Mouse (Mus musculus): Measurements from ENCODE around the gene Zcchc24.

The Zcchc24 gene

GRCm38 (mm10) chr14:25749143-25749909, 19.5 kb downstream of the Zcchc24 start:
- CTCF ChIA-PET: interaction anchor here (0.6 kb wide), 1 partner anchor 1245 kb away, joined by 3 read pairs; the partner anchor contains the start of gene Hesx1

DNA sequence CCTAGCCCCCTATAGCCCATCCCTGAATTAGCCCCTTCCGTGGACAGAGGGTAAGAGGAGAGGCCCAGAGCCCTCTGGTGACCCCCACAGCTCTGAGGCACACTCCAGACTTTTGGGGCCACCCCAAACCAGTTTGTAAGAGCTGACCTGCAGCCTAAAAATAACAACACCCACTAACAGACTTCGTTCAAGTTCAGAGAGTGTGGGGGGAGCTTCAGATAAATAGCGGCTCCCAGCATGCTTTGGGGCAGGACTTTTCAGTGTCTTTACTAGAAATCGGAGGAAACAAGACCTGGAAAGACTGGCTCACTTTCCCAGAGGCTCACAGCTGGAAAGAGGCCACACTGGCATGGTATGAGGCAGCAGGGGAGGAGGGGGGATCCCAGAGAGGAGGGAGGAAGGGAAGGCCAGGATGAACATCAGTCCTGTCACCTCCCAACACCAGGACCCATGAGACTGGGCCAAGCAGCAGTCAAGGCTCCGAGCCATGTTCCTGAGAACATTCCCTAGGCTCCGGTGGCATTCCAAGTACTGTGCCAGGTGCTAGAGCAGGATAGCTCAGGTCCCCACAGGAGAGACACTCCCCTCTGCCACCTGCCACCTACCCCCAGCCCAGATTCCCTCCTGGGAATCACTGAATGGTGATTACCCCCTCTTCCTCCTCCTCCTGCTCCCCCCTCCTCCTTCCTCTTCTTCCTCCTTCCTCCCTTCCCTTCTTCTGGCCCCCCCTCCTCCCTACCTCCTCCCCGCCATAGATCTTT, 20.7 kb downstream of the Zcchc24 start:
- CTCF ChIA-PET: interaction anchor here (0.6 to 0.7 kb wide), 2 partner anchors 143 to 1246 kb away, joined by 3 to 6 read pairs; partner anchors contain the start of gene Hesx1

DNA sequence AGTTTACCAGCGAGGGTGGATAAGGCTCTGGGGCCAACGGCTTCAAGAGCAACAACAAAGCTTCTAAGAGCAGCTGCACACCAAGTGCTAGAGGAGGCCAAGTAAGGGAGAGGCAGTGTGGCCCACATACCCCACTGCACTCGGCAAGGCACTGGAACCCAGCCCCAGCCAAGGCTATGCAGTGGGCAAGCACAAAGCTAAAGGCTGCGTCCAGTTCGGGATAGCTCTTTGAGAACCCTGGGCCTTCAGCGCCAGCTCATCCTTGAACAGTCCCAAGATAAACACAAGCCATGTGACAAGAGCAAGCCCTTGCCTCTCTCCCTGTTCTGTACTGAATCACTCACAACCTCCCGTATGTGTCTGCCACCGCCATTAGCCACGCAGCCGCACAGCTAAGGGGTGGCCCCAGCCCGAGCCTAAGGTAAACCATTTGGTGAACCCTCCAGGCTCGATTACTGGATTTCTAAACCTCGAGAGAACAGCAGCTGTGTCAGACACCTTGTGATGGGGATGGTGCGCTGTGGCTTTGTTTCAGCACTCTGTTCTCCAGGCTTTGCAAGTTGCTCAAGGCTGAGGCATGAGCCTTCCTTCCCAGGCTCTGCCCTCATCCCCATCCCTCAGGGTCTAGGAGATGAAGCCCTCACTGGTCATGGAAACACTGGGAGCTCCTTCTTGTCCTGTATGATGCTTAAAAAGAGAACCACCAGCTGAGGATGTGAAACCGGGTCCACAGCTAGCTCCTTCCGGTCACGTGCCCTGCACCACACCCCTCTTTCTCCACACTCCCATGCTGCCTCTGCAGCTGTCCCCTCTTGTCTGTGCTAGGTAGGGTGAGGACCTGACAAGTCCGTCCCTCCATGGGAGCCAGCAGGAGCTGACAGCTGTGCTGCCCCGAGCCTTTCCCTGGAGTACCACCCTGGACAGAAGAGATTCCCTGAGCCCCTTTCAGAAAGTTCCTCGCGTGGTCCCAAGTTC, 21.6 kb downstream of the Zcchc24 start:
- CTCF ChIA-PET: no interaction called here

GRCm38 (mm10) chr14:25746371-25746770, 22.5 kb downstream of the Zcchc24 start:
- CTCF ChIA-PET: no interaction called here

DNA sequence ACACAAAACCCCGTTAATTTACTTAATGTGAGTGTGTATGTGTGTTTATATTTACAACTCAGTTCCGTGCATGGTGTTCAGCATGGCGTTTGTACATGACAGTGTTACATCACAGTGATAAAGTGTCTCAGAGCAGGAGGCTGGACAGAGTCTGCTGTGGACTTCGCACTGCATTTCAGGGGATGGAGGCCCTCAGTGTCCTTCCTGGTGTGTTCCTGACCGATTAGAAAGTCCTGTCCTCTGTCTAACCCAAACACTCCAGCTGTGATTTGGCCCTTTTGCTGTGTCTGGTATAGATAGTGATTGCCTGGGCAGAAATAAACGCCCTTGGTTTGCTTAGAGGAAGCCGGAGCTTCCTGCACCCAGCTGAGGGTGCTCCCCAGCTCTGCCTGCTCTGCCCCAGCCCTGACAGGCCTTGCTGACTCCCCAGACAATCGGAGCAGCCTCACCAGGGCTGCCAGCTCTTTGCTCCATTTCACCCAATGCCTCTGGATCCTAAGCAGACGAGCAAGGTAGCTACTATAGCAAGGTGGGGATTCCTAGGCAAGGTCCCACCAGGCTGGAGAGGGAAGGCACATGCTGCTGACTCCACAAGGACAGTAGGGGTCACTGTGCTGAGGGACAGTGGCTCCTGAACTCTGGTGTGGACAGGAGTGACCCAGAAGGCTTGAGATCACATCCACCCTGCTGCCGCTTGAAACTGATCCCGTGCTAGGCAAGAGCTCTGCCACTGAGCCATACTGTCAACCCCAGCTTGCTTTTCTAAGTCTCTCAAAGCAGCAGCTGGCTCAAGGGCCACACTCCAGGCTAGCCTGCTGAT, 23.3 kb downstream of the Zcchc24 start:
- CTCF ChIA-PET: no interaction called here

DNA sequence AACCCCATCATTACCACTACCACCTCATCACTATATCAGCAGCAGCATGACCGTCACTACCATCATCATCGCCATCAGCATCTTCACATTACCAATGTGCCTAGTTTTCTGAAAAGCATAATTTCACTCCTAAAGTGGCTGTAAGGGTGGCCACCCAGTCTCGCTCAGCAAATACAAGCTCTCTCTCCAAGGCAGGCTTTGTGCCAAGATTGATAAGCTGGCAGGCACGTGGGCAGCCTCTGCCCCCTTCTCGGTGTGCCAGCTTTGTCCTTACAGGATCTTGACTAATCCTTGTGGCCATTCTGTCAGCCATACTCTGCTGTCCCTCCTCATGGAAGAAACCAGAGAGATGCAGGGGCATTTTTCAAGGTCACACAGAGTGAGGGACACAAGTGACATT, 25.9 kb downstream of the Zcchc24 start:
- CTCF ChIA-PET: no interaction called here

DNA sequence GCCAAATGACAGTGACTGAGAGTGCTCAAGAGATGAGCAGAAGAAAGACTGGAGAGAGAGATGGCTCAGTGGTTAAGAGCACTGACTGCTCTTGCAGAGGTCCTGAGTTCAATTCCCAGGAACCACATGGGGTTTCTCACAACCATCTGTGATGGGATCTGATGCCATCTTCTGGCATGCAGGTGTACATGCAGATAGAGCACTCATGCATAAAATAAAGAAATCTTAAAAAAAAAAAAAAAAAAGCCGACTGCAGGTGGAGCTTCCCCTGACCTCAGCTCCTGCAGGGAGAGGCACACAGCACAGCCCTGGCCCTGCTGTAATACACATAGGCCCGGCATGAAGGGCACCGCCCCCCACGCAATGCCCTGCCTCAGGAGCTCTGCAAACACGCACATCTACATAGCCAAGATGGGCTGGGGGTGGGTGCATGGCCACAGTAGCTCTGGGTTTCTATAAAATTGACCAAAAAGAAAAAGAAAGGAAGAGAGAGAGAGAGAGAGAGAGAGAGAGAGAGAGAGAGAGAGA, 26.9 kb downstream of the Zcchc24 start:
- CTCF ChIA-PET: interaction anchor here (0.8 kb wide), 1 partner anchor 47 kb away, joined by 3 read pairs; no protein-coding TSS in a partner anchor

GRCm38 (mm10) chr14:25741211-25741610, 27.6 kb downstream of the Zcchc24 start:
- CTCF ChIA-PET: interaction anchor here (0.5 to 1.2 kb wide), 3 partner anchors 14 to 47 kb away, joined by 3 to 5 read pairs (median 3); no protein-coding TSS in a partner anchor

- CTCF ChIA-PET: interaction anchor here (1.2 kb wide), 1 partner anchor 13 kb away, joined by 3 read pairs; no protein-coding TSS in a partner anchor
Observed at GRCm38 (mm10) chr14:25739957-25740565, 28.8 kb downstream of the Zcchc24 start.

DNA sequence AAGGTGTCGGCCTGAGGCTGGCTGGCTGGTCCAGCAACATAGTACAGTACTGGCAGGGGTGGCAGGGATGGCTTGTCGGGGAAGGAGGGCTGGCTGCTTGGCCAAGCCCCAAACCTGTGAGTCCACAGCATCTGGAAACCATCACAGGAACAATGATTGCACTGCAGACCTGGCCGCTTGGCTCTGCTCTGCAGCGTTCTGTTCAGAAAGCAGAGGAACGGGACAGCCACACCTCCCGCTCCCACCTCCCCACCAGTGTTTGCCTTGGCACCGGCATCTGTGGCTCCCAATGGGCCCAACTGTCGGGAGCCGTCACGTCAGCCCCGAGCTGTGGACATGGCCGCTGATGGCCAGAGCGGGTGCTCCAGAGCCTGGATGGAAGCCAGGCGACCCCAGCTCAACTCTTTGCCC, 30.2 kb downstream of the Zcchc24 start:
- CTCF ChIA-PET: no interaction called here

DNA sequence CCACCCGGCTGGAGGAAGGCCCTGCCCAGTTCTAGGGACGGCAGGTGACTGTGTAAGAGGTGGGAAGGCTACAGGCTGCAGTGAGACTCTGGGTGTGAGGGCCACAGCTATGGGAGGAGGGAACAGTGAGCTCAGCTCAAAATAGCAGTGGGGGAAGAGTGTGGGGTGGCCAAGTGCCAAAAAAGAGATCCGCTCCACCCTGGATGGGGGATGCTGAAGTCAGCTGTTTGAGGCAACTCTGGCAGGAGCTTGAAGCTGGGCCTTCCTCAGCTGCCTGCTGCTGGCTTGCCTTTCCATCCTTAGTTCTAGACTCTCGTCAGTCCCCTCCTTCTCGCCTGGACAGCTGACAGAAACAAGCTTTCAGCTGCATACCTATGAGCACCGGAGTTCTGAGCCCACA, 32.2 kb downstream of the Zcchc24 start:
- CTCF ChIA-PET: no interaction called here

DNA sequence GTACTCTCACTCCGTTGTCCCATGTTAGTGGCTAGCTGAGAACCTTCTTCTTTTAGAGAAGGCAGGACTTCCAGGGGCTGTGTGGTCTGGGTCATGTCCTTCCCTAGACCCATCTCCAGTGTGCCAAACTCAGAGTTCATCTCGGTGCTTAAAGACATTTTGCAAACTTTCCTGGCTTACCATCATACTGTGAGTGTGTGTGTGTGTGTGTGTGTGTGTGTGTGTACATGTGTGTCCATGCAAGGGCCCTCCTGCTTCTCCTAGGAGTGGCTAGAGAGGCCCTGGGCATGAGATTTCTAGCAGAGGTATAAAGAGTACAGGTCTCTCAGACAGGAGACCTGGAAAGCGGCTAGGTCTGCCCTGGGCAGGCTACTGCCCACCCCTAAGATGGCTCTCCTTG, 32.7 kb downstream of the Zcchc24 start:
- CTCF ChIA-PET: no interaction called here

DNA sequence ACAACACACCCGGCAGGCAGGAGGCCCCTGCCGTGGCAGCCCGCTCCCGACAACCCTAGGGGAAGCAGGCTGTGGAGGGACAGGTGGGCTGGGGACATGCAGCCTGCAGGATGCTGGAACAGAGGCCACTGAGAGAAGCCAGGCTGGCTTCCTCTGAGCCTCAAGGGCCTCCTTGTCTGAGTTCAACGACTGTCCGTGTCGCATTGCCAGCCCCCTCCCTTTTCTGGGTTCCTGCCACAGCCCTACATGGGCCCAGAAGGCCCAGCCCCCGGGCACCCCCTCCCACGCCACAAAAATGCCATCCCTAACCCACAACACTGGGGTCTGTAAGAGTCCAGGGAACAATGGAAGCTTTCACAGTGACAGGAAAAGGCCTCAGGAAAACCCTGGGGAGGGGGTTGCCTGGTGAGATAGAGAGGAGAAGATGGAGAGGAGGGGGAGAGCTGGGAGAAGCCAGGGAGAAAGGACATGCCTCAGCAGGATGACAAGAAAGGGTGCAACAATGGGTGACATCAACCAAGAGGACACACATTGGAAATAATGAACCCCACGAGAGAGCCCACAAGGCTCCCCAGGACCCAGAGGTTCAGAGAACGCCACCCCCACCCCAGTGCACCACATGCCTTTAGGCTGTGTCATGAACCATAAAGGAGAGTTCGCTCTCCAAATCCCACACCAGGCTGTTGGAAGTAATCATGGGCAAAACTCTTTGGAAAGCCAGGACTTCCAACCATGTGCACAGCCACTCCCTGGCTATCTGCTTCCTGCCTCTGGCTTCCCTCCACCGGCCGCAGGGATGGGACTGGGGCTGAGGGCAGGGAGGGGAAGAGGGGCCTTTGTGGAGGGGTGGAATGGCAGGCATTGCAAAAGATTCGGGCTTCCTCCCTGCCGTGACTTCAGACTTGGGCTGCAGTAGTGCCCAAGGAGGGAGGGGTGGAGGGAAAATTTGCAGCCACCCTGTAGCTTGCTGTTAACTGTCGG, 33.8 kb downstream of the Zcchc24 start:
- CTCF ChIA-PET: no interaction called here

GRCm38 (mm10) chr14:25727149-25727510, 41.7 kb downstream of the Zcchc24 start:
- CTCF ChIA-PET: interaction anchor here (0.9 kb wide), 1 partner anchor 13 kb away, joined by 3 read pairs; no protein-coding TSS in a partner anchor

DNA sequence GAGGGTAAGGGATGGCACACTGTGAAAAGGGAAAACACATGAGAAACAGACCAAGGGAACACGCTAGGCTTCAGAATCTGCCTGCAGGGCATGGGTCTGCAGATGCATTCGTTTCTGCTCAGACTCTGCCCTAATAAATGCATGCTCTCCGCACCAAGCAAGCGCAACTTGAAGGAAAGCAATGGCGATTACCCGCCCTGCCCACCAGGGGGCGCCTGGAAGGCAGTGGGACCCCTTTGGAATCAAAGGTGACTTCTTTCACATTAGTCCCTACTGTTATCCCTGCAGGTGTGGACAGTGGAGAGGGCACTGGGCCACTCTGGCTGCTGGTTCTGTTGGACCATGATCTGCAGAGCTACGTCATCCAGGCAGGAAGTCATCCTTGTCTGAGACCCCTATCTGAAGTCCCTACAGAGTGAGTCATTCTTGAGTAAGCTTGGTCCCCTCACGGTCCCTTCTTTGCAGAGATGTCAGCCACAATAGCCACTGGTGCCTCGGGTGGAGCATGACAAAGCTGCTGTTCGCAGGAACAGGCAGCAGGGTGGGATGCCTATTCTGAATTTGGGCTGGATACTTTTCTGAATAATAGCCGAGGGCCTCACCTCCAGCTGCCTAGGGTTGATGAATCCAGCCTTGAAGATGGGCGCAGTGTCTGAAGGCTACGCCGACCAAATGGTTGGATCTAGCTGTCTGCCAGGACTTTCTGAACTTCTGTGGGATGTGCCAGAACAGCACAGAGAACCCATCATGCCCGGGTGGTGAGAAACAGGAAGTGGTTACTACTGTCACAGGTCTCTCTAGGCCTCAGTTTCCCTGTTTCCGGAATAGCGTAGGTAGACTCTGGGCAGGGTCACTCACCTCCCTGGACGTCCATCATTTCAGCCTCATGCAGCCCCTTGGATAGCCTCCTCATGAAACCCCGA, 42.4 kb downstream of the Zcchc24 start:
- CTCF ChIA-PET: interaction anchor here (0.9 kb wide), 1 partner anchor 14 kb away, joined by 3 read pairs; no protein-coding TSS in a partner anchor

DNA sequence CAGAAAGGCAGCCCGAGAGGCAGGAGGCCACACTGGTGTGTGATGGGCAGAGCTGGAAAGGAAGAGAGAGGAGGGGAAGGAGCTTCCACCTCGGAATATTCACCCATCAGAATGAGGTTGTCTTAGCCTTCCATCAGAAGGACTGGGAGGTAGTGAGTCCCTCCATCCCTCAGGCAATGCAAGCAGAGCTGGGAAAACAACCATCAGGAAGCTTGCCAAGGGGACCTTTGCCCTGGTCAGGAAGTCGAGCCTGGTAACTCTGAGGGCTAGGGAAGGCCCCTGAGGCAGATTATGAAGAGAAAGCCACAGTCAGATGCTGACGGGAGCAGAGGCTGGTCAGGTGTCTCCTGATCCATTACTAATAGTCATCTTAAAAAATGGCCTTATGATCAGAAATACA, 43.1 kb downstream of the Zcchc24 start:
- CTCF ChIA-PET: no interaction called here

- CTCF ChIA-PET: no interaction called here
Observed at GRCm38 (mm10) chr14:25725032-25725497, 43.8 kb downstream of the Zcchc24 start.
